In the genomic region with DNA sequence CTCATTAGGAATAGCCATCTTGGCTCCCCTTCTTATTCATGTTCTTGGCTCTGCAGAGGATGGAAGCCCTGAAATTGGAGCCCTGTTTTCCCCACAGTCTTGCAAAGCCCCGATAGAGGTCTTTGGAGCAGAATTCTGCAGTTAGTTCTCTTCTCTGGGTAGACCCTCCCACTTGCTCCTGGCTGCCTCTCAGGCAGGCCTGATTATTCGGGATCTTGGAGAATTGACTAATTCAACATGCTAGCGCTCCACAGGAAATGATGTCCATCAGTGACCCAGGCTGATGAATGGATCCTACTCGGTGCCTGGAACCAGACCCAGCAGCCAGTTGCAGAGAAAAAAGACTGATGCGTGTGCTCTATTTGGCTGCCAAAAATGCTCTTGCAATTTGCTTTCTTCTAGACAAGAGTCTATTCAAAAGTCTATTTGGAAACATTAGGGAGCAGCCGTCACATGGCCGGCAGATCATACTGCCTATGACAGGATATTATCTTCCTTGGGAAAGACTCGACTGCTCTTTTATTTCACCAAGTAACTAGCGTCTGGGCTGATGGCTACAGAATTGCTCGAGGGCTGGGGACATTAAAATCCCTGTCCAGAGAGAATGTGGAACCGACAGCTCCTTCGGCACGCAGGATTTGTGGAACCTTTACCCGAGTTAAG, we compare ENCODE assay signal across 12 mouse cellular contexts.
DNase-seq lines count a peak whose midpoint lies in the region; ATAC-seq lines count a peak whose summit lies in the region.
"Had no signal": no experiment of that assay in that cellular context is flagged by ENCODE, and none has a peak within 500 bp of the region (broad histone marks: within the 10 kb centered on the region; RNA-seq: fewer than 3 reads in every experiment).

No protein-coding gene starts in this region.

- H3K27me3 ChIP-seq in heart, embryonic 12.5 days (replicated peaks): no peaks in the 10 kb centered on the region
- no peaks in the 10 kb centered on the region for H3K27me3 ChIP-seq in neural tube, embryonic 13.5 days
- no peaks in the 10 kb centered on the region for H3K27me3 ChIP-seq in hindbrain, embryonic 13.5 days
- H3K27me3 ChIP-seq in stomach, embryonic 16.5 days (ENCODE audit: control insufficient read depth, insufficient read depth, low read length): no peaks in the 10 kb centered on the region
- H3K27me3 ChIP-seq: embryonic facial prominence, embryonic 15.5 days had no signal

- H3K27ac ChIP-seq in heart, embryonic 12.5 days (ENCODE audit: poor library complexity, severe bottlenecking): no peak overlapping the region
- H3K27ac ChIP-seq in neural tube, embryonic 13.5 days (replicated peaks): peak overlapping the region; percentile 66
- H3K27ac ChIP-seq in hindbrain, embryonic 13.5 days: peak overlapping the region; percentile 61
- peak overlapping the region; percentile 46; the same call in 1 of the 2 replicates for H3K27ac ChIP-seq in stomach, embryonic 16.5 days (ENCODE audit: low read length)
- H3K27ac ChIP-seq: embryonic facial prominence, embryonic 15.5 days had no signal

- no peak overlapping the region for H3K4me3 ChIP-seq in heart, embryonic 12.5 days
- H3K4me3 ChIP-seq in neural tube, embryonic 13.5 days: no peak overlapping the region
- H3K4me3 ChIP-seq in hindbrain, embryonic 13.5 days: no peak overlapping the region
- H3K4me3 ChIP-seq in stomach, embryonic 16.5 days (replicated peaks; ENCODE audit: low read length): no peak overlapping the region
- H3K4me3 ChIP-seq: embryonic facial prominence, embryonic 15.5 days had no signal

- no peak overlapping the region for H3K9ac ChIP-seq in heart, embryonic 12.5 days
- no peak overlapping the region for H3K9ac ChIP-seq in neural tube, embryonic 13.5 days
- no peak overlapping the region for H3K9ac ChIP-seq in hindbrain, embryonic 13.5 days
- no peak overlapping the region for H3K9ac ChIP-seq in stomach, embryonic 16.5 days (ENCODE audit: low read length)
- H3K9ac ChIP-seq: embryonic facial prominence, embryonic 15.5 days had no signal

- no peak overlapping the region for H3K4me2 ChIP-seq in heart, embryonic 12.5 days
- H3K4me2 ChIP-seq in neural tube, embryonic 13.5 days: no peak overlapping the region
- no peak overlapping the region for H3K4me2 ChIP-seq in hindbrain, embryonic 13.5 days
- no peak overlapping the region for H3K4me2 ChIP-seq in stomach, embryonic 16.5 days (ENCODE audit: low read depth, low read length)
- H3K4me2 ChIP-seq: embryonic facial prominence, embryonic 15.5 days had no signal

- no peaks in the 10 kb centered on the region for H3K36me3 ChIP-seq in heart, embryonic 12.5 days
- H3K36me3 ChIP-seq in neural tube, embryonic 13.5 days: no peaks in the 10 kb centered on the region
- H3K36me3 ChIP-seq in hindbrain, embryonic 13.5 days: no peaks in the 10 kb centered on the region
- H3K36me3 ChIP-seq in stomach, embryonic 16.5 days (ENCODE audit: control insufficient read depth, insufficient read depth, low read length): no peaks in the 10 kb centered on the region
- H3K36me3 ChIP-seq: embryonic facial prominence, embryonic 15.5 days had no signal

- no peaks in the 10 kb centered on the region for H3K9me3 ChIP-seq in heart, embryonic 12.5 days (replicated peaks)
- no peaks in the 10 kb centered on the region for H3K9me3 ChIP-seq in neural tube, embryonic 13.5 days
- H3K9me3 ChIP-seq in hindbrain, embryonic 13.5 days: no peaks in the 10 kb centered on the region
- H3K9me3 ChIP-seq in stomach, embryonic 16.5 days (replicated peaks; ENCODE audit: control insufficient read depth, low read length): no peaks in the 10 kb centered on the region
- H3K9me3 ChIP-seq: embryonic facial prominence, embryonic 15.5 days had no signal

- H3K4me1 ChIP-seq in heart, embryonic 12.5 days (replicated peaks): no peaks in the 10 kb centered on the region
- H3K4me1 ChIP-seq in neural tube, embryonic 13.5 days (replicated peaks): peaks cover 43% of the 10 kb centered on the region
- peaks cover 59% of the 10 kb centered on the region for H3K4me1 ChIP-seq in hindbrain, embryonic 13.5 days (replicated peaks)
- peaks cover 9% of the 10 kb centered on the region; the same call in 1 of the 2 replicates for H3K4me1 ChIP-seq in stomach, embryonic 16.5 days (ENCODE audit: control insufficient read depth, insufficient read depth, low read length)

- WGBS in heart, embryonic 12.5 days: 71% methylated on average over 14 of the region's 14 CpGs
- WGBS in neural tube, embryonic 13.5 days: 50% methylated on average over 14 of the region's 14 CpGs
- 54% methylated on average over 14 of the region's 14 CpGs for WGBS in hindbrain, embryonic 13.5 days
- WGBS in stomach, embryonic 16.5 days: 49% methylated on average over 14 of the region's 14 CpGs

- no peak for ATAC-seq in heart, embryonic 12.5 days (ENCODE audit: insufficient number of reproducible peaks, low FRiP score)
- no peak for ATAC-seq in neural tube, embryonic 13.5 days (ENCODE audit: low read depth)
- no peak for ATAC-seq in hindbrain, embryonic 13.5 days (ENCODE audit: low FRiP score)
- ATAC-seq in stomach, embryonic 16.5 days (ENCODE audit: insufficient read depth, low FRiP score): peak; percentile 59; the same call in 1 of the 2 replicates
- ATAC-seq in megakaryocyte-erythroid progenitor cell, adult 5-6 weeks (replicated peaks; ENCODE audit: low FRiP score, low TSS enrichment, poor library complexity, severe bottlenecking): no peak

- DNase-seq in heart, adult 8-10 months (ENCODE audit: low spot score): peak; percentile 44
- no peak for DNase-seq in neural tube, embryonic 10.5 days (ENCODE audit: extremely low spot score, low spot score)
- DNase-seq: cerebellum, adult 18-20 months; kidney, postnatal 25 days; liver; thymus, postnatal 4 days had no signal
